Mouse (Mus musculus) ES-E14 (cell line): ENCODE data around the gene 4921524J17Rik. TPM values are rescaled to one million over a fixed set of nuclear protein-coding genes. Genes with fewer than 3 reads are reported as not detected.

Experiments
- DNase-seq: peaks from one replicate; pipeline ENCODE4 v3.0.0-alpha.2; 2013; ENCODE audit warnings: low read depth, low spot score
- H3K27ac ChIP-seq: 2 replicates; pipeline ENCODE4 v1.5.1; 2012; ENCODE audit warnings: low read depth, mild to moderate bottlenecking, low read length, moderate library complexity, mixed read lengths; ENCODE audit not compliant: poor library complexity, insufficient read depth, severe bottlenecking
- H3K36me3 ChIP-seq: 2 replicates; pipeline ENCODE4 v1.6.1; 2012; ENCODE audit warnings: mild to moderate bottlenecking, low read length, moderate library complexity, mixed read lengths; ENCODE audit not compliant: control insufficient read depth, poor library complexity, insufficient read depth, severe bottlenecking
- H3K4me1 ChIP-seq, 2 experiments: fragments of 150-350 bp in 1 of 2; sonication (generic) in 1 of 2; 2 replicates each; pipeline ENCODE4 v1.6.1; 2012; ENCODE audit warnings: low read length in 2 of 2, mild to moderate bottlenecking in 1 of 2, mixed read lengths in 1 of 2; ENCODE audit not compliant: control insufficient read depth in 2 of 2, insufficient read depth in 2 of 2, poor library complexity in 1 of 2
- H3K4me3 ChIP-seq, 2 experiments: fragments of 150-350 bp in 1 of 2; sonication (generic) in 1 of 2; 2 replicates each; pipeline ENCODE4 v1.5.1; 2012; ENCODE audit warnings: low read length in 2 of 2, low read depth in 1 of 2, mild to moderate bottlenecking in 1 of 2, mixed read lengths in 1 of 2; ENCODE audit not compliant: insufficient read depth in 1 of 2, poor library complexity in 1 of 2, severe bottlenecking in 1 of 2
- H3K9ac ChIP-seq: 2 replicates; pipeline ENCODE4 v1.6.1; 2012; ENCODE audit warnings: low read depth, mild to moderate bottlenecking, low read length, mixed read lengths; ENCODE audit not compliant: poor library complexity, insufficient read depth, severe bottlenecking
- H3K9me3 ChIP-seq: fragments of 150-350 bp; sonication (generic); 2 replicates; pipeline ENCODE4 v1.6.1; 2012; ENCODE audit warnings: low read depth, mild to moderate bottlenecking, low read length; ENCODE audit not compliant: control insufficient read depth, insufficient read depth
- CHD2 ChIP-seq: IDR thresholded peaks from 2 replicates; pipeline ENCODE4 v1.6.1; 2014; ENCODE audit warnings: mild to moderate bottlenecking, low read depth, low read length, inconsistent platforms
- HCFC1 ChIP-seq: IDR thresholded peaks from 2 replicates; pipeline ENCODE4 v1.6.1; 2012; ENCODE audit warnings: low read length, inconsistent platforms, borderline replicate concordance; ENCODE audit not compliant: insufficient read depth
- MAFK ChIP-seq: IDR thresholded peaks from 2 replicates; pipeline ENCODE4 v1.6.1; 2014; ENCODE audit warnings: mild to moderate bottlenecking, low read depth, low read length, inconsistent platforms; ENCODE audit not compliant: insufficient read depth
- ZC3H11A ChIP-seq: IDR thresholded peaks from 2 replicates; pipeline ENCODE4 v1.6.1; 2012; ENCODE audit warnings: low read depth, mild to moderate bottlenecking, inconsistent platforms, low read length, borderline replicate concordance
- ZNF384 ChIP-seq: IDR thresholded peaks from 2 replicates; pipeline ENCODE4 v1.6.1; 2012; ENCODE audit warnings: low read depth, low read length, inconsistent platforms
- in situ Hi-C, 2 experiments: fragments of 600-800 bp; cut with MboI; formaldehyde crosslinking; loops; one replicate each; pipeline ENCODE4 v1.15.1; 2025; ENCODE audit warnings: low sequenced_read_pairs in 2 of 2, inconsistent platforms in 1 of 2; ENCODE audit not compliant: unreplicated experiment in 2 of 2
- total RNA-seq: library from RNA; depleted of rRNA; stranded (reverse); fragments of 300-350 nt; gene quantifications from 2 replicates; pipeline ENCODE4 v1.2.3, GENCODE M21; 2012

4921524J17Rik gene
- total RNA-seq, 1 experiment: 19.5 TPM

DNA sequence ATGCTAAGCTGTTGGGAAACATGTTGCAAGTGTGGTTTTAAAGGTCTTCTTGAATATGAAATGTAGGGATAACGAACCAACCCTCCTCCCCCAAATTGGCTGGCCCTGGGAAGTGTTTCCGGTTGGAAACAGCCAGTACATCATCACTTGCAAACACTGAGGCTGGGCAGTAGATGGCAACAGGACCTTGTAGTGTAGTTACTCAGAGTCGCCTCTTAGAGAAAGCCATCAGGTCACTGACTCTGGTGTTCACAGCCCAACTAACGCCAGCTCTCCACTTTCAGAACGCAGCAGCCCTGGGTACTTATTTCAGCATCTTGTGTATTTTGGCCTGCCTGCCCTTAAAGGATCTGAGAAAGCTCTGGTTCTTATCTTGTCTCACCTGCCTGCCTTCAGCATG, 28.2 kb upstream of the 4921524J17Rik start:
- Histone ChIP-seq H3K36me3 (no peaks in the 10 kb centered on the region), H3K9ac (no peak overlapping the region), H3K27ac (no peak overlapping the region), H3K9me3 (no peaks in the 10 kb centered on the region), H3K4me1 (peaks cover 10 to 13% of the 10 kb centered on the region in 2 experiments; a peak in 3 of 4 replicates), H3K4me3 (no peak overlapping the region)
- no peak for DNase-seq
- in situ Hi-C loops: no loop called here
- no peak for TF ChIP-seq HCFC1
- TF ChIP-seq ZNF384: no peak
- TF ChIP-seq CHD2: no peak
- no peak for TF ChIP-seq MAFK
- no peak for TF ChIP-seq ZC3H11A

DNA sequence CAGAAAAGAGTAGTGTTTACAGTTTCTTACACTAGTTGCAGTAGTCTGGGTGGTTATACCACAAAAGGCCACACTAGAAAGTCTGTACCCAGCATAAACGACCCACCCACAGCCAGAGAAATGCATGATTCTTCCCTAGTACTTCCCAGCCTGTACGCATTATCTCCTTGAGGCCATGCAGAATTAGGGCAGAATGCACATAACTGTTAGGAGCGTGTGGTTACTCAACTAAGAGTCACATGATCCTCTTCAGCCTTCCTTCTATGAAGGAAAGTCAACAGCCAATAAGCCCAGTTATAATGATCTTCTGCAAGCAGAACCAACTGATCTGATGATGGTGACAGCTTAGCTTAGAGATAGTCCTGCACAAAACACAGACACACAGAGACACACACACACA, 26.9 kb upstream of the 4921524J17Rik start:
- H3K4me3 ChIP-seq: no peak overlapping the region
- in situ Hi-C loops: loop anchor here in 1 of 2 experiments (5.0 kb wide), 1 partner anchor 208 kb away; no protein-coding TSS in a partner anchor

DNA sequence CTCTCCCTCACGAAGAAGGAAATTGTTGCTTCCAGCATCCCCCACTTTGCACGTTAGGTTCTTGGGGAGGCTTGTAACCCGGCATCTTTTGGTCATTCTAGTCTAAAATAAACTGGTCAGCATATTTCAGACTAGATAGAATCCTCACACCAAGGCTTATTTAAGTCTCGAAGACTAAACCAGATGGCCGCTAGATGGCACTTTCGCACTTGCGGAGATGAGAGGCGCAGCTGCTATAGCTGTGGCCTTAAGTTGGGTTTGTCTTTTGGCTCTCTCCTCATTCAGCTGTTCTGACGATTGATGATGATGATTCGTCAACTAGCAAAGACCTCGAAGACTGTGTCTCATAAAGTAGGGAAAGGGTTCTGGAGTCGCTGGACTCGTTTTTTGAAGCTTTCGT, 23.9 kb upstream of the 4921524J17Rik start:
- H3K27ac ChIP-seq: no peak overlapping the region
- DNase-seq: peak; percentile 88
- H3K36me3 ChIP-seq: no peaks in the 10 kb centered on the region
- in situ Hi-C loops: loop anchor here in 1 of 2 experiments (5.0 kb wide), 1 partner anchor 211 kb away; no protein-coding TSS in a partner anchor
- no peaks in the 10 kb centered on the region for H3K9me3 ChIP-seq
- H3K9ac ChIP-seq: no peak overlapping the region
- TF ChIP-seq ZC3H11A (peak; percentile 96), CHD2 (no peak), HCFC1 (no peak), ZNF384 (no peak), MAFK (peak; percentile 77)
- 0 out of 4 replicates have a peak overlapping the region, but pooled peaks of 1 of the 2 experiments have one; percentile 21 for H3K4me3 ChIP-seq
- H3K4me1 ChIP-seq: peaks cover 2 to 5% of the 10 kb centered on the region in 2 experiments

More for the DNA sequence above, 26.9 kb upstream of the 4921524J17Rik start:
- Histone ChIP-seq H3K9ac (no peak overlapping the region), H3K9me3 (no peaks in the 10 kb centered on the region), H3K36me3 (no peaks in the 10 kb centered on the region), H3K27ac (no peak overlapping the region), H3K4me1 (peaks cover 10 to 13% of the 10 kb centered on the region in 2 experiments; a peak in 3 of 4 replicates)
- no peak for DNase-seq
- no peak for TF ChIP-seq HCFC1
- TF ChIP-seq ZC3H11A: no peak
- TF ChIP-seq CHD2: no peak
- TF ChIP-seq ZNF384: no peak
- no peak for TF ChIP-seq MAFK

DNA sequence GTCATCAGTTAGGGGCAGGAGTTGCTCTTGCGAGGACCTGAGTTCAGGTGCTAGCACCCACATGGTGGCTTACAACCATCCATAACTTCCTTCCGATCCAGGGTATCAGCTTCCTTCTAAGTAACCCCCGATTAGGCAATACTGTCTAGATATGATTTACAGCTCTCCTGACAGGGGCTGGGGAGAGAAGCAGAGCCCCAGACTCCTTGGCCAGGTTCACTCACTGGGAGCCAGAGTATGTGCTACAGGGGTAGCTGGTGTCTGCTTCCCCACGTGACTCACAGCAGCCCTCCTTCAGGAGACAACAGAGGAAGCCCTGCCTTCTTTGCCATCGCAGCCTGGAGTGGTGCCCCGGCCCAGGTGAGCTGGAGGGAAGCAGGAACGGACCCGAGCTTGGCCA, 22.1 kb upstream of the 4921524J17Rik start:
- DNase-seq: no peak
- H3K27ac ChIP-seq: no peak overlapping the region
- no peak overlapping the region for H3K9ac ChIP-seq
- in situ Hi-C loops: loop anchor here in 1 of 2 experiments (5.0 kb wide), 1 partner anchor 213 kb away; no protein-coding TSS in a partner anchor
- no peak overlapping the region for H3K4me3 ChIP-seq
- H3K9me3 ChIP-seq: no peaks in the 10 kb centered on the region
- TF ChIP-seq ZNF384 (no peak), MAFK (no peak), CHD2 (no peak), ZC3H11A (no peak), HCFC1 (no peak)
- no peaks in the 10 kb centered on the region for H3K36me3 ChIP-seq
- H3K4me1 ChIP-seq: no peaks in the 10 kb centered on the region; a peak in 1 of 4 replicates

DNA sequence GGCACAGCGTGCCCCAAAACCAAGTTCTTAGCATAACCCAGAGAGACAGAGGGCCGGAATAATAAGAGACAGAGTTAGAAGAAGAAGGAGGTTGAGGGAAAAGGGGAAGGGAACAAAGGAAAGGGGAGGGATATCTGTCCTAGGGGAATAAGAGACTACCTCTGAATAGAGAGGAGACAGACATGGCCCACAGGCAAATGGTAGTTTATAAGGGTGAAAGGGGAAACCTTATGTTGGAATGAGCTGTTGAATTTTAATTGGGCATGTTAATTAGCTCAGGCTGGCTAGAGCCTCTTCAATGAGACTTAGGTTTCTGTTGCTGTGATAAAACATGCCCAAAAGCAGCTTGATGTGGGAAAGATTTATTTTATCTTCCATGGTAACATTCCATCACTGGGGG, 20.6 kb upstream of the 4921524J17Rik start:
- in situ Hi-C loops: no loop called here
- H3K36me3 ChIP-seq: no peaks in the 10 kb centered on the region
- H3K9me3 ChIP-seq: no peaks in the 10 kb centered on the region
- no peaks in the 10 kb centered on the region; a peak in 1 of 4 replicates for H3K4me1 ChIP-seq
- H3K27ac ChIP-seq: no peak overlapping the region
- H3K9ac ChIP-seq: no peak overlapping the region
- no peak overlapping the region for H3K4me3 ChIP-seq
- DNase-seq: no peak
- TF ChIP-seq MAFK: no peak
- no peak for TF ChIP-seq CHD2
- no peak for TF ChIP-seq ZNF384
- no peak for TF ChIP-seq HCFC1
- TF ChIP-seq ZC3H11A: no peak
